Mouse (Mus musculus) forebrain, embryonic 13.5 days (tissue): ENCODE data around the gene Zfp362. TPM values are rescaled to one million over a fixed set of nuclear protein-coding genes. Genes with fewer than 3 reads are reported as not detected.
A peak's percentile ranks its signal among the peaks of the same experiment; 100 is the strongest.

Experiments
- ATAC-seq: fragments of 200-750 bp; cut with Nextera tagmentation; 2 replicates; pipeline ENCODE4 v1.8.0; 2017
- H3K27ac ChIP-seq: fragments of 300-500 bp; sonication (generic); 2 replicates; pipeline ENCODE4 v1.5.1; 2015; ENCODE audit warnings: inconsistent platforms, mild to moderate bottlenecking, moderate library complexity
- H3K27me3 ChIP-seq: fragments of 300-500 bp; sonication (generic); 2 replicates; pipeline ENCODE4 v1.6.1; 2015; ENCODE audit warnings: mild to moderate bottlenecking, inconsistent platforms
- H3K36me3 ChIP-seq: fragments of 300-500 bp; sonication (generic); 2 replicates; pipeline ENCODE4 v1.6.1; 2015; ENCODE audit warnings: mild to moderate bottlenecking, inconsistent platforms; ENCODE audit not compliant: poor library complexity, severe bottlenecking
- H3K4me1 ChIP-seq: fragments of 300-500 bp; sonication (generic); 2 replicates; pipeline ENCODE4 v1.6.1; 2015; ENCODE audit warnings: inconsistent platforms
- H3K4me2 ChIP-seq: fragments of 300-500 bp; sonication (generic); 2 replicates; pipeline ENCODE4 v1.6.1; 2015; ENCODE audit warnings: inconsistent platforms, mild to moderate bottlenecking, moderate library complexity
- H3K4me3 ChIP-seq: fragments of 300-500 bp; sonication (generic); 2 replicates; pipeline ENCODE4 v1.5.1; 2015; ENCODE audit warnings: mild to moderate bottlenecking, inconsistent platforms
- H3K9ac ChIP-seq: fragments of 300-500 bp; sonication (generic); 2 replicates; pipeline ENCODE4 v1.6.1; 2015; ENCODE audit warnings: mild to moderate bottlenecking, inconsistent platforms
- H3K9me3 ChIP-seq: fragments of 300-500 bp; sonication (generic); replicated peaks from 2 replicates; pipeline ENCODE4 v1.6.1; 2016; ENCODE audit warnings: inconsistent platforms
- WGBS: fragments of 180-500 bp; shearing (Covaris S2); methylation state at CpG from one replicate; pipeline ENCODE4 v1.1.7; 2015; 5-methylcytosine and 5-hydroxymethylcytosine counted together
- polyA plus RNA-seq: library from polyadenylated mRNA; unstranded; fragments of >200 nt; fragmentation: Nextera tagmentation; extraction: Ambion mirVana; gene quantifications from 2 replicates; pipeline ENCODE4 v1.2.1, GENCODE M21; 2015

Zfp362 gene
- polyA plus RNA-seq, 1 experiment from 2014 or later: 42.3 TPM

- Histone ChIP-seq H3K4me2 (peak overlapping the region; percentile 54), H3K9ac (peak overlapping the region; percentile 65), H3K36me3 (peaks cover 36% of the 10 kb centered on the region), H3K27ac (peak overlapping the region; percentile 95), H3K4me1 (peaks cover 86% of the 10 kb centered on the region), H3K9me3 (no peaks in the 10 kb centered on the region), H3K27me3 (no peaks in the 10 kb centered on the region), H3K4me3 (0 out of 2 replicates have a peak overlapping the region, but pooled peaks have one; percentile 21)
- WGBS: 52% methylated on average over 18 of the region's 18 CpGs
- ATAC-seq: no peak
Measured at GRCm38 (mm10) chr4:128734721-128735671, 70.8 kb downstream of the Zfp362 start.

- peak overlapping the region; percentile 54 for H3K4me2 ChIP-seq
- peaks cover 40% of the 10 kb centered on the region for H3K36me3 ChIP-seq
- H3K4me1 ChIP-seq: peaks cover 92% of the 10 kb centered on the region
- no peaks in the 10 kb centered on the region for H3K9me3 ChIP-seq
- ATAC-seq: peak; percentile 60
- WGBS: 8% methylated on average over 5 of the region's 5 CpGs
- peak overlapping the region; percentile 65 for H3K9ac ChIP-seq
- H3K27ac ChIP-seq: peak overlapping the region; percentile 95
- H3K27me3 ChIP-seq: no peaks in the 10 kb centered on the region
- peak overlapping the region; percentile 21 for H3K4me3 ChIP-seq
Measured at GRCm38 (mm10) chr4:128734217-128734616, 71.6 kb downstream of the Zfp362 start.

- peak overlapping the region; percentile 21 for H3K4me3 ChIP-seq
- 28% methylated on average over 6 of the region's 6 CpGs for WGBS
- H3K4me2 ChIP-seq: peak overlapping the region; percentile 54
- H3K27ac ChIP-seq: peak overlapping the region; percentile 95
- no peaks in the 10 kb centered on the region for H3K27me3 ChIP-seq
- no peaks in the 10 kb centered on the region for H3K9me3 ChIP-seq
- no peak for ATAC-seq
- peaks cover 40% of the 10 kb centered on the region for H3K36me3 ChIP-seq
- peaks cover 99% of the 10 kb centered on the region for H3K4me1 ChIP-seq
- H3K9ac ChIP-seq: peak overlapping the region; percentile 65
Measured at GRCm38 (mm10) chr4:128733496-128733895, 72.3 kb downstream of the Zfp362 start.

GRCm38 (mm10) chr4:128732794-128733193 is 73.1 kb downstream of the Zfp362 start:
- no peak for ATAC-seq
- Histone ChIP-seq H3K27ac (peak overlapping the region; percentile 35; the same call in 1 of the 2 replicates), H3K4me3 (no peak overlapping the region), H3K36me3 (peaks cover 40% of the 10 kb centered on the region), H3K27me3 (no peaks in the 10 kb centered on the region), H3K9ac (peak overlapping the region; percentile 8; the same call in 1 of the 2 replicates), H3K4me2 (peak overlapping the region; percentile 54), H3K4me1 (peaks cover 92% of the 10 kb centered on the region), H3K9me3 (no peaks in the 10 kb centered on the region)
- WGBS: 51% methylated on average over 5 of the region's 5 CpGs

- H3K4me3 ChIP-seq: peak overlapping the region; percentile 99
- WGBS: 41% methylated on average over 6 of the region's 6 CpGs
- peaks cover 80% of the 10 kb centered on the region for H3K4me1 ChIP-seq
- no peak for ATAC-seq
- H3K9me3 ChIP-seq: no peaks in the 10 kb centered on the region
- H3K27me3 ChIP-seq: no peaks in the 10 kb centered on the region
- peak overlapping the region; percentile 93 for H3K4me2 ChIP-seq
- H3K36me3 ChIP-seq: peaks cover 29% of the 10 kb centered on the region
- H3K27ac ChIP-seq: peak overlapping the region; percentile 97
- peak overlapping the region; percentile 100 for H3K9ac ChIP-seq
Measured at GRCm38 (mm10) chr4:128730271-128730670, 75.6 kb downstream of the Zfp362 start.

GRCm38 (mm10) chr4:128729709-128730037 is 76.2 kb downstream of the Zfp362 start:
- H3K36me3 ChIP-seq: peaks cover 26% of the 10 kb centered on the region
- no peak for ATAC-seq
- peak overlapping the region; percentile 99 for H3K4me3 ChIP-seq
- peak overlapping the region; percentile 93 for H3K4me2 ChIP-seq
- peak overlapping the region; percentile 100 for H3K9ac ChIP-seq
- no peaks in the 10 kb centered on the region for H3K27me3 ChIP-seq
- 15% methylated on average over 5 of the region's 5 CpGs for WGBS
- H3K4me1 ChIP-seq: peaks cover 76% of the 10 kb centered on the region
- H3K27ac ChIP-seq: peak overlapping the region; percentile 97
- H3K9me3 ChIP-seq: no peaks in the 10 kb centered on the region

- 3% methylated on average over 15 of the region's 15 CpGs for WGBS
- H3K36me3 ChIP-seq: peaks cover 23% of the 10 kb centered on the region
- peak overlapping the region; percentile 97 for H3K27ac ChIP-seq
- ATAC-seq: peak; percentile 67
- peak overlapping the region; percentile 99 for H3K4me3 ChIP-seq
- H3K9ac ChIP-seq: peak overlapping the region; percentile 100
- H3K4me1 ChIP-seq: peaks cover 76% of the 10 kb centered on the region
- no peaks in the 10 kb centered on the region for H3K9me3 ChIP-seq
- H3K27me3 ChIP-seq: no peaks in the 10 kb centered on the region
- H3K4me2 ChIP-seq: peak overlapping the region; percentile 93
Measured at GRCm38 (mm10) chr4:128729033-128729708, 76.7 kb downstream of the Zfp362 start.

- H3K27ac ChIP-seq: peak overlapping the region; percentile 97
- peak overlapping the region; percentile 100 for H3K9ac ChIP-seq
- H3K27me3 ChIP-seq: no peaks in the 10 kb centered on the region
- peaks cover 19% of the 10 kb centered on the region; the same call in 1 of the 2 replicates for H3K36me3 ChIP-seq
- peaks cover 76% of the 10 kb centered on the region for H3K4me1 ChIP-seq
- ATAC-seq: no peak
- no peaks in the 10 kb centered on the region for H3K9me3 ChIP-seq
- H3K4me2 ChIP-seq: peak overlapping the region; percentile 93
- 0% methylated on average over 5 of the region's 5 CpGs for WGBS
- peak overlapping the region; percentile 99 for H3K4me3 ChIP-seq
Measured at GRCm38 (mm10) chr4:128728431-128728851, 77.4 kb downstream of the Zfp362 start.

GRCm38 (mm10) chr4:128727721-128728430 is 78.0 kb downstream of the Zfp362 start:
- under 1% methylated on average over 47 of the region's 65 CpGs for WGBS
- Histone ChIP-seq H3K4me3 (peak overlapping the region; percentile 99), H3K36me3 (peaks cover 19% of the 10 kb centered on the region; the same call in 1 of the 2 replicates), H3K9ac (peak overlapping the region; percentile 100), H3K4me1 (peaks cover 72% of the 10 kb centered on the region), H3K27me3 (no peaks in the 10 kb centered on the region), H3K9me3 (no peaks in the 10 kb centered on the region), H3K4me2 (peak overlapping the region; percentile 93), H3K27ac (peak overlapping the region; percentile 97)
- peak; percentile 56 for ATAC-seq

GRCm38 (mm10) chr4:128727019-128727720 is 78.7 kb downstream of the Zfp362 start:
- WGBS: 2% methylated on average over 36 of the region's 68 CpGs
- no peaks in the 10 kb centered on the region for H3K9me3 ChIP-seq
- peak; percentile 91 for ATAC-seq
- peak overlapping the region; percentile 100 for H3K9ac ChIP-seq
- H3K27me3 ChIP-seq: no peaks in the 10 kb centered on the region
- H3K36me3 ChIP-seq: peaks cover 19% of the 10 kb centered on the region; the same call in 1 of the 2 replicates
- peaks cover 71% of the 10 kb centered on the region for H3K4me1 ChIP-seq
- H3K4me3 ChIP-seq: peak overlapping the region; percentile 99
- H3K27ac ChIP-seq: peak overlapping the region; percentile 97
- H3K4me2 ChIP-seq: peak overlapping the region; percentile 93

- Histone ChIP-seq H3K36me3 (no peaks in the 10 kb centered on the region; the same call in 1 of the 2 replicates), H3K9me3 (no peaks in the 10 kb centered on the region), H3K27me3 (no peaks in the 10 kb centered on the region), H3K27ac (no peak overlapping the region; the same call in 1 of the 2 replicates), H3K4me2 (no peak overlapping the region), H3K9ac (peak overlapping the region; percentile 18; the same call in 1 of the 2 replicates), H3K4me3 (no peak overlapping the region), H3K4me1 (peaks cover 72% of the 10 kb centered on the region)
- ATAC-seq: no peak
- 74% methylated on average over 7 of the region's 7 CpGs for WGBS
Measured at GRCm38 (mm10) chr4:128724059-128724458, 81.8 kb downstream of the Zfp362 start.
